Mouse (Mus musculus) myocyte (in vitro differentiated cells): ENCODE measurements around the gene Usp37. TPM values are rescaled to one million over a fixed set of nuclear protein-coding genes. Genes with fewer than 3 reads are reported as not detected.
A peak's percentile ranks its signal among the peaks of the same experiment; 100 is the strongest.

Experiments
- H3K27me3 ChIP-seq: one replicate; pipeline ENCODE4 v1.6.1; 2011; ENCODE audit not compliant: control insufficient read depth, insufficient read depth, insufficient read length
- H3K36me3 ChIP-seq: one replicate; pipeline ENCODE4 v1.6.1; 2011; ENCODE audit not compliant: control insufficient read depth, insufficient read depth
- H3K4me2 ChIP-seq: one replicate; pipeline ENCODE4 v1.6.1; 2011; ENCODE audit warnings: low read depth, control low read depth
- H3K4me3 ChIP-seq: one replicate; pipeline ENCODE4 v1.5.1; 2011; ENCODE audit warnings: mild to moderate bottlenecking, control low read depth, moderate library complexity
- H3K79me2 ChIP-seq: one replicate; pipeline ENCODE4 v1.6.1; 2011; ENCODE audit not compliant: control insufficient read depth, insufficient read depth
- H3ac ChIP-seq: one replicate; pipeline ENCODE4 v1.6.1; 2011; ENCODE audit not compliant: control insufficient read depth, insufficient read length
- CEBPB ChIP-seq: IDR thresholded peaks from 2 replicates; pipeline ENCODE4 v1.6.1; 2011; ENCODE audit warnings: mild to moderate bottlenecking, moderate library complexity; ENCODE audit not compliant: poor library complexity, insufficient read depth, severe bottlenecking
- E2F4 ChIP-seq: IDR thresholded peaks from one replicate; pipeline ENCODE4 v1.6.1; 2011; ENCODE audit warnings: mild to moderate bottlenecking, control low read depth, moderate library complexity; ENCODE audit not compliant: insufficient read depth
- MAX ChIP-seq: IDR thresholded peaks from one replicate; pipeline ENCODE4 v1.6.1; 2011; ENCODE audit warnings: low read depth, mild to moderate bottlenecking, control low read depth
- MYOD1 ChIP-seq, 3 experiments: IDR thresholded peaks; one replicate each; pipeline ENCODE4 v1.6.1; 2011; ENCODE audit warnings: control low read depth in 2 of 3, low read depth in 2 of 3, mild to moderate bottlenecking in 2 of 3, moderate library complexity in 1 of 3; ENCODE audit not compliant: insufficient read length in 2 of 3, control insufficient read depth in 1 of 3
- MYOG ChIP-seq, 3 experiments: IDR thresholded peaks; one replicate each; pipeline ENCODE4 v1.6.1; 2011; ENCODE audit warnings: control low read depth in 2 of 3, low read depth in 2 of 3, mild to moderate bottlenecking in 2 of 3; ENCODE audit not compliant: insufficient read length in 2 of 3, control insufficient read depth in 1 of 3, insufficient read depth in 1 of 3
- POLR2A ChIP-seq: IDR thresholded peaks from one replicate; pipeline ENCODE4 v1.6.1; 2011; ENCODE audit warnings: low read depth, mild to moderate bottlenecking, control low read depth, moderate library complexity; ENCODE audit not compliant: insufficient read length
- POLR2AphosphoS2 ChIP-seq: IDR thresholded peaks from one replicate; pipeline ENCODE4 v1.6.1; 2011; ENCODE audit warnings: low read depth, control low read depth; ENCODE audit not compliant: insufficient read length
- REST ChIP-seq: IDR thresholded peaks from one replicate; pipeline ENCODE4 v1.6.1; 2011; ENCODE audit warnings: mild to moderate bottlenecking, control low read depth, moderate library complexity; ENCODE audit not compliant: insufficient read depth, insufficient read length
- SRF ChIP-seq: IDR thresholded peaks from one replicate; pipeline ENCODE4 v1.6.1; 2011; ENCODE audit warnings: low read depth; ENCODE audit not compliant: control insufficient read depth, insufficient read length
- TCF12 ChIP-seq: IDR thresholded peaks from one replicate; pipeline ENCODE4 v1.6.1; 2011; ENCODE audit warnings: mild to moderate bottlenecking, control low read depth; ENCODE audit not compliant: poor library complexity, insufficient read depth, severe bottlenecking
- TCF3 ChIP-seq: IDR thresholded peaks from one replicate; pipeline ENCODE4 v1.6.1; 2011; ENCODE audit warnings: low read depth, control low read depth; ENCODE audit not compliant: insufficient read length
- USF1 ChIP-seq: IDR thresholded peaks from one replicate; pipeline ENCODE4 v1.6.1; 2011; ENCODE audit warnings: low read depth, mild to moderate bottlenecking, control low read depth, moderate library complexity
- polyA plus RNA-seq: library from polyadenylated mRNA; unstranded; fragments of >200 nt; fragmentation: generic; extraction: Trizol; gene quantifications from one replicate; pipeline ENCODE4 v1.2.1, GENCODE M21; 2012; ENCODE audit warnings: missing spikeins

The Usp37 gene
- polyA plus RNA-seq, 1 experiment, result 2.9 TPM

DNA sequence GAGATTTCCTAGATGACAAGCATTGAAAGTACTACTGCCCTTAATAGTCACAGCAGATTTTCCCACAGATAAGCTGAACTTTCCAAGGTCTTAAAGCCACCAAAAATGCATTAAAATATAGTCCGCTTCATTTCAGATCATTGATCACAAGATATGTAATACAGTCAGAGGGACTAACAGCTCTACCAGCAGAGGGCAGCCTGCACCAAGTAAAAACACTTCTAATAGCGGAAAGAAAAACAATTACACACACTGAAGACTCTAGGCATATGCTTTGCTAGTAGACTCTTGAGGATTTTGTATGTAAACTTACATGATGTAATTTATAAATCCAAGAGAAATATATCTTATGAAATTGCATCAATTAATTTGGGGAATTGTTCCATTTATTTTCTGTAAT lies 83.8 kb downstream of the Usp37 start:
- Histone ChIP-seq H3K27me3 (no peaks in the 10 kb centered on the region), H3ac (no peak overlapping the region), H3K36me3 (peaks cover 36% of the 10 kb centered on the region), H3K4me2 (no peak overlapping the region), H3K4me3 (no peak overlapping the region), H3K79me2 (no peaks in the 10 kb centered on the region)
- TF ChIP-seq MAX (no peak), POLR2AphosphoS2 (no peak), TCF3 (no peak), SRF (no peak), REST (no peak), POLR2A (no peak), E2F4 (no peak), USF1 (no peak), TCF12 (no peak), MYOD1 (IDR thresholded peaks at IDR 0.05; ENCODE audit: control insufficient read depth in 1 of 3, insufficient read length in 2 of 3, low read depth in 2 of 3) (no peak), MYOG (IDR thresholded peaks at IDR 0.05; ENCODE audit: control insufficient read depth in 1 of 3, insufficient read depth in 1 of 3, insufficient read length in 2 of 3, low read depth in 2 of 3) (no peak), CEBPB (no peak)

DNA sequence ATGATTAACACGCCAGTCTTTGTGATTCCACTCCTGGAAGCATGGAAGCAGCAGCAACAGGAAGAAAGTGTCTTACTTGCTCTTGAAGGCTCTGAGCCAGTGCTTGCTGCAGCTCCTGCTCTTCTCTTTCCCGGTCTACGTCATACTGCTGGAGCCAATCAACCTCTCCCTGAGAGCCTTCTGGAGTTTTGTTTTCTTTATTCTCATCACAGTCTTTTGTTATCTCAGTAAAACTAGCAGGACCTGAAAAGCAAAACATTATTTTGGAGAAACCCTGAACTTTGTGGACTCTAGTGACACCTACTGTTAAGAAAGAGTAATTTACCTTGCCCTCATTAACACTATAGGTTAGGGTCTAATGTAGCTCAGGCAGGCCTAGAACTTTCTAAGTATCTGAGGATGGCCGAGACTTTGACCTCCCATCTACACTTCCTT lies 91.5 kb downstream of the Usp37 start:
- H3K4me3 ChIP-seq, result no peak overlapping the region

DNA sequence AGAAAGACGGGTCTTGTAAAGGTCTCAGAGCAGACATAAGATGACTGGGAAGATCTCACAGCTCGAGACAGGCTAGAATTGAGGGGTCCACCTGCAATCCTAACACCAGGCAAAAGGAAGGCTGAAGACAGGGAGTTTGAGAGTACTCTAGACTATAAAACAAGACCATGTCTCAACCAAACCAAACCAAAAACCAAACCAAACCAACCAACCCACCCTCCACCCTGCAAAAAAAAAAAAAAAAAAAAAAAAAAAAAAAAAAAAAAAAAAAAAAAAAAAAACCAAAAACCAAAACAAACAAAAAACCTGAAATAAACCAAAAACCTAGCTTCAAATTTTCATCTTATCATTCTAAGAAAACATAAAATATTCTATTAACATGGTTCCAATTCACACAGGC lies 99.5 kb downstream of the Usp37 start:
- Histone ChIP-seq H3K4me2 (no peak overlapping the region), H3K27me3 (no peaks in the 10 kb centered on the region), H3K36me3 (peaks cover 21% of the 10 kb centered on the region), H3K4me3 (no peak overlapping the region), H3K79me2 (no peaks in the 10 kb centered on the region), H3ac (no peak overlapping the region)
- TF ChIP-seq REST (no peak), TCF12 (no peak), SRF (no peak), CEBPB (no peak)

More for the DNA sequence above, 91.5 kb downstream of the Usp37 start:
- no peak for TF ChIP-seq TCF12
- TF ChIP-seq MAX, result no peak
- no peak for TF ChIP-seq CEBPB
- TF ChIP-seq REST, result no peak
- TF ChIP-seq SRF, result no peak
- TF ChIP-seq E2F4, result no peak
- no peak for TF ChIP-seq USF1
- no peak for TF ChIP-seq POLR2A
- no peak for TF ChIP-seq TCF3
- no peak for TF ChIP-seq MYOD1 (IDR thresholded peaks at IDR 0.05; ENCODE audit: control insufficient read depth in 1 of 3, insufficient read length in 2 of 3, low read depth in 2 of 3)
- no peak for TF ChIP-seq POLR2AphosphoS2
- TF ChIP-seq MYOG (IDR thresholded peaks at IDR 0.05; ENCODE audit: control insufficient read depth in 1 of 3, insufficient read depth in 1 of 3, insufficient read length in 2 of 3, low read depth in 2 of 3), result no peak
- Histone ChIP-seq H3K36me3 (peaks cover 65% of the 10 kb centered on the region), H3K79me2 (no peaks in the 10 kb centered on the region), H3K27me3 (no peaks in the 10 kb centered on the region), H3ac (no peak overlapping the region), H3K4me2 (no peak overlapping the region)

DNA sequence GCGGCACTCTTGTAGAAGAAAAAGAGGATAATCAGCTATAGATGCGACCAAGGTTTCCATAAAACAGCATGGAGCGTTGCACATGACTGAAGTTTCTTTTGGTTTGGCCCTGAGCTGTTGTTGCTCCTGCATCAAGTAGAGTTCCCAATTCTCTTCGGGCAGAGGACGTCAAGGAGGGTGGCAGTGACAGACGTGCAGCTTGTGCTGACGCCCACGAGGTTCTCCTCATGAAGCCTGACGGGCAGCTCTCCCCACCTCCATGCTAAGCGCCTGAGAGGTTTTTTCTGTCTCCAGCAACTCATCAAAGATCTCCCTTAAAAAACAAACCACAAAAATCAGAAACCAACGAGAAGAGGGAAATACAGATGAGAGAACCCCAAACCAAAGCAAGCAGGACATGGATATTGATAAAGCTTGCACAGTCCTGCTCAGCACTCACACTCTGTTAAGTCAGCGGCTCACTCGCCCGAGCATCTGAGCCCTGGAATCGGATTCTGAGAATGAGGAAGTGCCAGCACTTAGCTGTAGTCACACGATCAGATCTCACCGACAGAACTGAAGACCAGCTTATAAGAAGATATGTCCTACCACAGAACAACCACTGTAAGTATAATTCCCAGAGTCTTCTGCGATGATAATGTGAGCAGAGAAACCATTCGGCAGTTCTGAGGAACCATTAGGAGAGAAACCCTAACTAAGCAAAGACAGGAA lies 104.8 kb downstream of the Usp37 start:
- Histone ChIP-seq H3K4me3 (no peak overlapping the region), H3K27me3 (no peaks in the 10 kb centered on the region), H3K4me2 (no peak overlapping the region), H3K79me2 (no peaks in the 10 kb centered on the region), H3K36me3 (peaks cover 20% of the 10 kb centered on the region), H3ac (no peak overlapping the region)
- TF ChIP-seq TCF3, result no peak
- TF ChIP-seq REST, result no peak
- TF ChIP-seq MYOG (IDR thresholded peaks at IDR 0.05; ENCODE audit: control insufficient read depth in 1 of 3, insufficient read depth in 1 of 3, insufficient read length in 2 of 3, low read depth in 2 of 3), result no peak
- no peak for TF ChIP-seq E2F4
- TF ChIP-seq POLR2A, result no peak
- no peak for TF ChIP-seq MYOD1 (IDR thresholded peaks at IDR 0.05; ENCODE audit: control insufficient read depth in 1 of 3, insufficient read length in 2 of 3, low read depth in 2 of 3)
- TF ChIP-seq CEBPB, result no peak

DNA sequence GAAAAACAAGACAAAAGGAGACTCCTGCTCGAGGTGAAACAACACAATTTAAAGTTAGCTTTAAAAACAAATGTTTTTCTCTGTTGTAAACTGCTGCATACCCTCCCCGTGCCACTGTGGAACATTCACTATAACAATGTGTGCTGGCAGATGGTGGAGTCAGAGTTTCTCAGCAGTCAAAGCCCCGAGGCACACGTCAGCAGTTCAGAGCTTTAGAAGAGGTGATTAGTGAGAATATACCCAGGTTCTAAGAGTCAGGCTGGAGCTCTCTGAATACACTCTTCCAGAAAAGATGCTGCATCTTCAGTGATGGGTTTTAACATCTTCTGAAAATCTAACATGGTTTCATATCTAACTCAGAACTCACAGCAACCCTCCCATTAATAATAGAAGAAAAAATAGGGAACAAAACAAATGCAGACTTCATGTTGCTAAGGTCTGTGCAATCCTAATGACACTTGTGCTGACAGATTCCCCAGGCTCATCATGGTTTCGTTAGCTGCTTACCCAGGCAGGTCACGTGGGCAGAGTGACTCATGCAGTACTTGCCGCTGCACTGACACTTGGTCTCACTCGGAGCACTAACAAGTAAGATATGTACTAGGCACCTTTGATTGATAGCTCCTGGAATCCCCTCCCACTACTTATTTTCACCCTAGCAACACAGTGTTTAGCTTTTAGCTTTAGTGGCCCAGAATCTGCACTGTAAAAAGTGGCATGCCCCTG lies 106.2 kb downstream of the Usp37 start:
- H3ac ChIP-seq, result no peak overlapping the region
- TF ChIP-seq CEBPB (no peak), USF1 (peak; percentile 99)
- peaks cover 20% of the 10 kb centered on the region for H3K36me3 ChIP-seq

More for the DNA sequence above, 106.2 kb downstream of the Usp37 start:
- Histone ChIP-seq H3K27me3 (no peaks in the 10 kb centered on the region), H3K79me2 (no peaks in the 10 kb centered on the region), H3K4me2 (no peak overlapping the region), H3K4me3 (no peak overlapping the region)
